Mouse (Mus musculus): Measurements from ENCODE around the gene Gm21293. TPM values are rescaled to one million over a fixed set of nuclear protein-coding genes. Genes with fewer than 3 reads are reported as not detected.
"Not testable (repeated sequence)": the region's sequence is repeated elsewhere in the genome, so short reads cannot be mapped to it uniquely, and the experiment has no call there.

The Gm21293 gene
- total RNA-seq (2022) = not detected

DNA sequence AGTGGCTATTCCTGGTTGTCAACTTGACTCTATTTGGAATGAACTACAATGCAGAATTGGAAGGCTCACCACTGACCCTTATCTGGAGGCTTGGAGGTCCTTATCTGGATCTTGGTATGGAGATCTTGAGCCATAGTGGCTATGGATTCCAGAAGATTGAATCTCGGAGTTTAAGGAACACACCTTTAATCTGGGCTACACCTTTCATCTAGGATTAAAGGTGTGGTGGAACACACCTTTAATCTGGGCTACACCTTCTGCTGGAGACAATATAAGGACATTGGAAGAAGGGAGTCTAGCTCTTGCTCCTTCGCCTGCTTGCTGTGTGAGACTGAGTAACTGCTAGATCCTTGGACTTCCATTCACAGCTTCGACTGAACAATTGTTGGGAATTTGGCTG lies at the start of gene Gm21293:
Gm21293 (plus strand) TSS at position 301 of the 400 bp plus-strand sequence.
- DNase-seq (ENCODE audit: low spot score in 2 of 2) = not testable (repeated sequence)

DNA sequence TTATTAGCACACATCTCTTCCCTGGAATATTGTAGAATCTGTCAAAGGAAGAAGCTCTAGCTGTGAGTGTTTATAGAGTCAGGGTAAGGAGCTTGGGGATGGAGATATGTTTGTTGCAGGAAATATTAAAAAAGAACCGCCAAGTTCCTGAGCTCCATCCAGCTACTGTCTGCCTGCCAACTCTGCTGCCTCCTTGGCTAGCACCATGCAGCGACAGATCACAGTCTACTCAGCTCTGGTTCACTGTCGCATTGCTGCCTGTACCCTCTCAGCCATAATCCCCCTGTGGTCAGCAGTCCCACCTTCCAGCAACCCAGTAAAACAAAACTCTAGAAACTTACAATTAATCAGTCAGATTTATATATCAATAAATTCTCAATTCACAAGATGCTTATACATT lies 32.7 kb upstream of the Gm21293 start:
- no peak for DNase-seq (ENCODE audit: low spot score in 2 of 2)

DNA sequence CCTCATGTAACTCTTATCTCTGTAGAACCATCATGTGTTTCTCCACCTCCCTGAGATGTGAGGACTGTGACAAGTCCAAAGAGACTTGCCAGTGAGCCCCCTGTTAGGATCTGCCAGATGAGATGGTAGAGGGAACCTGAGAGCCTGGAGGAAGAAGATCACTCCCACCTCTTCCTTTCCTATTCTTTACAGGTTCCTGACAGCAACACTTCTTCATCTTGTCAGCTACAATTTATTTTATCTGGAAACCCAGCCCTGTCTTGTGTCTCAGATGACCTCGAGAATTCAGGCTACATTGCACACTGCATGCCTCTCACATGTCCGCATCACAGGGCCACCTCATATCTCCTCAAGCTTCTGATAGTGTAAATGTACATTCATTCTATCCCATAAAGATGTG lies 24.5 kb upstream of the Gm21293 start:
- DNase-seq (ENCODE audit: low spot score in 2 of 2) = no peak

GRCm38 (mm10) chr10:104151197-104151596 lies 8.4 kb downstream of the Gm21293 start, which contains the start of gene Gm6763:
Gene Gm6763 (plus strand): TSS chr10:104151497.
- DNase-seq (ENCODE audit: low spot score in 2 of 2) = not testable (repeated sequence)

DNA sequence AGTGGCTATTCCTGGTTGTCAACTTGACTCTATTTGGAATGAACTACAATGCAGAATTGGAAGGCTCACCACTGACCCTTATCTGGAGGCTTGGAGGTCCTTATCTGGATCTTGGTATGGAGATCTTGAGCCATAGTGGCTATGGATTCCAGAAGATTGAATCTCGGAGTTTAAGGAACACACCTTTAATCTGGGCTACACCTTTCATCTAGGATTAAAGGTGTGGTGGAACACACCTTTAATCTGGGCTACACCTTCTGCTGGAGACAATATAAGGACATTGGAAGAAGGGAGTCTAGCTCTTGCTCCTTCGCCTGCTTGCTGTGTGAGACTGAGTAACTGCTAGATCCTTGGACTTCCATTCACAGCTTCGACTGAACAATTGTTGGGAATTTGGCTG lies 16.9 kb downstream of the Gm21293 start, which contains the start of gene Gm8764:
Gm8764 (plus strand) TSS at position 301 of the 400 bp plus-strand sequence.
- DNase-seq (ENCODE audit: low spot score in 2 of 2) = not testable (repeated sequence)

GRCm38 (mm10) chr10:104168215-104168614 lies 25.4 kb downstream of the Gm21293 start, which contains the start of gene Gm21304:
Gene Gm21304 (plus strand): TSS chr10:104168515.
- DNase-seq (ENCODE audit: low spot score in 2 of 2) = not testable (repeated sequence)

DNA sequence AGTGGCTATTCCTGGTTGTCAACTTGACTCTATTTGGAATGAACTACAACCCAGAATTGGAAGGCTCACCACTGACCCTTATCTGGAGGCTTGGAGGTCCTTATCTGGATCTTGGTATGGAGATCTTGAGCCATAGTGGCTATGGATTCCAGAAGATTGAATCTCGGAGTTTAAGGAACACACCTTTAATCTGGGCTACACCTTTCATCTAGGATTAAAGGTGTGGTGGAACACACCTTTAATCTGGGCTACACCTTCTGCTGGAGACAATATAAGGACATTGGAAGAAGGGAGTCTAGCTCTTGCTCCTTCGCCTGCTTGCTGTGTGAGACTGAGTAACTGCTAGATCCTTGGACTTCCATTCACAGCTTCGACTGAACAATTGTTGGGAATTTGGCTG lies 33.9 kb downstream of the Gm21293 start, which contains the start of gene Gm21312:
Gm21312 (plus strand) TSS at position 301 of the 400 bp plus-strand sequence.
- DNase-seq (ENCODE audit: low spot score in 2 of 2) = not testable (repeated sequence)

- DNase-seq (ENCODE audit: low spot score in 2 of 2) = not testable (repeated sequence)
Measured at GRCm38 (mm10) chr10:104185233-104185632, 42.4 kb downstream of the Gm21293 start, which contains the start of gene Gm20765. Gene Gm20765 (plus strand): TSS chr10:104185533.

DNA sequence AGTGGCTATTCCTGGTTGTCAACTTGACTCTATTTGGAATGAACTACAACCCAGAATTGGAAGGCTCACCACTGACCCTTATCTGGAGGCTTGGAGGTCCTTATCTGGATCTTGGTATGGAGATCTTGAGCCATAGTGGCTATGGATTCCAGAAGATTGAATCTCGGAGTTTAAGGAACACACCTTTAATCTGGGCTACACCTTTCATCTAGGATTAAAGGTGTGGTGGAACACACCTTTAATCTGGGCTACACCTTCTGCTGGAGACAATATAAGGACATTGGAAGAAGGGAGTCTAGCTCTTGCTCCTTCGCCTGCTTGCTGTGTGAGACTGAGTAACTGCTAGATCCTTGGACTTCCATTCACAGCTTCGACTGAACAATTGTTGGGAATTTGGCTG lies 51.0 kb downstream of the Gm21293 start, which contains the start of gene Gm4340:
Gm4340 (plus strand) TSS at position 301 of the 400 bp plus-strand sequence.
- DNase-seq (ENCODE audit: low spot score in 2 of 2) = not testable (repeated sequence)

Other genes with a start within 250 kb of the Gm21293 start
- gene Gm6763, start 8.5 kb downstream of the Gm21293 start, total RNA-seq (2022) = not detected
- gene Gm8764, start 17.0 kb downstream of the Gm21293 start, total RNA-seq (2022) = not detected
- not detected for gene Gm21304, start 25.5 kb downstream of the Gm21293 start, total RNA-seq (2022)
- not detected for gene Gm21312, start 34.0 kb downstream of the Gm21293 start, total RNA-seq (2022)
- gene Gm20765, start 42.5 kb downstream of the Gm21293 start, total RNA-seq (2022) = not detected
- gene Gm4340, start 51.1 kb downstream of the Gm21293 start, total RNA-seq (2022) = not detected

Data from gastrocnemius, adult 8-10 months (tissue).